Mouse (Mus musculus) midbrain, postnatal 0 days (tissue): Measurements from ENCODE around the gene Irf5. TPM values are rescaled to one million over a fixed set of nuclear protein-coding genes. Genes with fewer than 3 reads are reported as not detected.

Experiments
- ATAC-seq: fragments of 200-750 bp; cut with Nextera tagmentation; 2 replicates; pipeline ENCODE4 v1.8.0; 2017; ENCODE audit warnings: moderate number of reproducible peaks, mild to moderate bottlenecking, moderate TSS enrichment, moderate library complexity; ENCODE audit not compliant: low FRiP score
- DNase-seq: peaks from one replicate; pipeline ENCODE4 v3.0.0-alpha.2; 2015; ENCODE audit warnings: low spot score
- H3K27ac ChIP-seq: fragments of 300-500 bp; sonication (generic); 2 replicates; pipeline ENCODE4 v1.5.1; 2014; ENCODE audit warnings: low read depth, mild to moderate bottlenecking, low read length, mixed read lengths
- H3K27me3 ChIP-seq: fragments of 300-500 bp; sonication (generic); 2 replicates; pipeline ENCODE4 v1.6.1; 2014; ENCODE audit warnings: low read length, control low read depth, mixed read lengths; ENCODE audit not compliant: insufficient read depth
- H3K36me3 ChIP-seq: fragments of 300-500 bp; sonication (generic); 2 replicates; pipeline ENCODE4 v1.6.1; 2014; ENCODE audit warnings: low read length, control low read depth, mixed read lengths; ENCODE audit not compliant: insufficient read depth
- H3K4me1 ChIP-seq: fragments of 300-500 bp; sonication (generic); 2 replicates; pipeline ENCODE4 v1.6.1; 2014; ENCODE audit warnings: mild to moderate bottlenecking, control low read depth, antibody characterized with exemption, low read length, mixed read lengths; ENCODE audit not compliant: insufficient read depth
- H3K4me2 ChIP-seq: fragments of 300-500 bp; sonication (generic); 2 replicates; pipeline ENCODE4 v1.6.1; 2014; ENCODE audit warnings: low read depth, mild to moderate bottlenecking, low read length, mixed read lengths; ENCODE audit not compliant: poor library complexity, severe bottlenecking
- H3K4me3 ChIP-seq: fragments of 300-500 bp; sonication (generic); 2 replicates; pipeline ENCODE4 v1.5.1; 2014; ENCODE audit warnings: low read depth, mild to moderate bottlenecking, low read length, moderate library complexity
- H3K9ac ChIP-seq: fragments of 300-500 bp; sonication (generic); replicated peaks from 2 replicates; pipeline ENCODE4 v1.6.1; 2014; ENCODE audit warnings: mild to moderate bottlenecking, low read length, moderate library complexity, mixed read lengths; ENCODE audit not compliant: poor library complexity, severe bottlenecking
- H3K9me3 ChIP-seq: fragments of 300-500 bp; sonication (generic); 2 replicates; pipeline ENCODE4 v1.6.1; 2016; ENCODE audit warnings: low read length, control low read depth
- CTCF ChIP-seq: IDR thresholded peaks from 2 replicates; pipeline ENCODE4 v1.5.1; 2016; ENCODE audit warnings: antibody characterized with exemption, mild to moderate bottlenecking
- WGBS: fragments of 180-500 bp; shearing (Covaris S2); extraction: QIAGEN DNeasy Blood & Tissue Kit; methylation state at CpG from one replicate; pipeline ENCODE4 v1.1.7; 2014; 5-methylcytosine and 5-hydroxymethylcytosine counted together
- polyA plus RNA-seq: library from polyadenylated mRNA; unstranded; fragments of >200 nt; fragmentation: Nextera tagmentation; extraction: Ambion mirVana; gene quantifications from 2 replicates; pipeline ENCODE4 v1.2.1, GENCODE M21; 2015
- total RNA-seq: library from RNA; depleted of rRNA; stranded (reverse); fragments of >200 nt; gene quantifications from 2 replicates; pipeline ENCODE4 v1.2.3, GENCODE M21; 2014

Gene Irf5
- total and polyA plus RNA-seq, 2 experiments from 2014 or later = 1.7 to 3.2 TPM

GRCm38 (mm10) chr6:29496270-29496669 is 30.2 kb upstream of the Irf5 start:
- WGBS = 17% methylated on average over 24 of the region's 25 CpGs
- H3K4me2 ChIP-seq = no peak overlapping the region
- ATAC-seq = peak; percentile 15; the same call in 1 of the 2 replicates

DNA sequence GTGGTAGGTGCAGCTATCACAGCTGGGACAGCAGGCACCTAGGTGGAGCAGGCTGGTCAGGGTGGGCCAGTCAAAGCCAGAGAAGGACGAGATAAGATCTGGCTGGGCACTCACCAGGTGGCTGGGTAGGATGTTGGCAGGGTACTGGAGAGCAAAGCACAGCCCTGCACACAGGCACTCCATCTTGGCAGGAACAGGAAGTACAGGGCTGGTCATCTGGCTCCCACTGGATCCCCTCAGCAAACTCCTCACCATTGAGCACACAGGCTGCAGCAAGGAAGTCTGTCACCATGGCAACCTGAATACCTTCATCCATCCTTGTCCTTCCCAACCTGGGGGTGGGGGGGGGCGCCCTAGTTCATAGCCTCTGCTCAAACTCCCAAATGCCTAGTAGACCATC is 28.6 kb upstream of the Irf5 start:
- 49% methylated on average over 2 of the region's 2 CpGs for WGBS
- H3K4me3 ChIP-seq = no peak overlapping the region
- no peak overlapping the region for H3K4me2 ChIP-seq
- no peak overlapping the region for H3K9ac ChIP-seq
- peak; percentile 50 for DNase-seq
- TF ChIP-seq CTCF = no peak
- H3K27me3 ChIP-seq = peaks cover 17% of the 10 kb centered on the region
- ATAC-seq = peak; percentile 27; the same call in 1 of the 2 replicates
- H3K27ac ChIP-seq = no peak overlapping the region
- no peaks in the 10 kb centered on the region for H3K9me3 ChIP-seq
- peaks cover 9% of the 10 kb centered on the region; the same call in 1 of the 2 replicates for H3K4me1 ChIP-seq
- H3K36me3 ChIP-seq = no peaks in the 10 kb centered on the region

More at GRCm38 (mm10) chr6:29496270-29496669, 30.2 kb upstream of the Irf5 start:
- TF ChIP-seq CTCF = no peak
- Histone ChIP-seq H3K36me3 (0 out of 2 replicates have a peak, but pooled peaks cover 3% of the 10 kb centered on the region), H3K9ac (0 out of 2 replicates have a peak overlapping the region, but pooled peaks have one; percentile 4), H3K4me1 (peaks cover 9% of the 10 kb centered on the region; the same call in 1 of the 2 replicates), H3K27ac (no peak overlapping the region), H3K27me3 (peaks cover 17% of the 10 kb centered on the region), H3K9me3 (no peaks in the 10 kb centered on the region), H3K4me3 (no peak overlapping the region)
- DNase-seq = no peak

DNA sequence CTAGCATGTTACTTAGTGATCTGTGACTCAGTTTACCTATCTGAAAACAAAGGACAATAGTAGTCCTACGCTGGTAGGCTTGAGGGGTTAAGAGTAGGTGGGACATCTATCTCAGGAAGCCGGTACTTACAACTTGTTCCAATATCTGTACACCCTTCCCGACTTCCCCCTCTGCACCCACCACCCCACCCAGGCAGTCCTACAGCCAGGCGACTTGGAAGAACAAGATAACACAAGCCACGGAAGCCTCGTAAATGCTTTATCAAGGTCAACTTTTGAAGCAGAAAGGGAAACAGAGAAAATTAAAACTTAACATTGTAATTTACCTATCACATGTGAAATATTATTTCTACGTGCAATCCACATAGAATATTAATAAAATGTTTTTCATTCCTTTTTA is 26.2 kb upstream of the Irf5 start:
- Histone ChIP-seq H3K27ac (no peak overlapping the region), H3K36me3 (no peaks in the 10 kb centered on the region), H3K9ac (no peak overlapping the region), H3K27me3 (peaks cover 17% of the 10 kb centered on the region), H3K4me1 (peaks cover 9% of the 10 kb centered on the region; the same call in 1 of the 2 replicates), H3K9me3 (no peaks in the 10 kb centered on the region), H3K4me2 (no peak overlapping the region), H3K4me3 (no peak overlapping the region)
- DNase-seq (no peak), ATAC-seq (no peak)
- WGBS = 93% methylated on average over 7 of the region's 7 CpGs
- no peak for TF ChIP-seq CTCF

- TF ChIP-seq CTCF = no peak
- Histone ChIP-seq H3K27me3 (peaks cover 18% of the 10 kb centered on the region), H3K27ac (no peak overlapping the region), H3K36me3 (no peaks in the 10 kb centered on the region), H3K4me3 (no peak overlapping the region), H3K4me2 (no peak overlapping the region), H3K4me1 (peaks cover 9% of the 10 kb centered on the region; the same call in 1 of the 2 replicates), H3K9ac (no peak overlapping the region), H3K9me3 (no peaks in the 10 kb centered on the region)
- DNase-seq = no peak
- WGBS = 90% methylated on average over 6 of the region's 6 CpGs
- ATAC-seq = no peak
Observed at GRCm38 (mm10) chr6:29500810-29501209, 25.6 kb upstream of the Irf5 start.

- peaks cover 16% of the 10 kb centered on the region for H3K27me3 ChIP-seq
- H3K4me1 ChIP-seq = peaks cover 9% of the 10 kb centered on the region; the same call in 1 of the 2 replicates
- H3K27ac ChIP-seq = no peak overlapping the region
- WGBS = 93% methylated on average over 1 of the region's 1 CpGs
- no peaks in the 10 kb centered on the region for H3K36me3 ChIP-seq
- ATAC-seq = no peak
- H3K4me2 ChIP-seq = no peak overlapping the region
- DNase-seq = no peak
- H3K4me3 ChIP-seq = no peak overlapping the region
- H3K9ac ChIP-seq = no peak overlapping the region
- H3K9me3 ChIP-seq = no peaks in the 10 kb centered on the region
- TF ChIP-seq CTCF = peak; percentile 56
Observed at GRCm38 (mm10) chr6:29501599-29501998, 24.8 kb upstream of the Irf5 start.

- H3K9ac ChIP-seq = no peak overlapping the region
- ATAC-seq (no peak), DNase-seq (no peak)
- WGBS = 83% methylated on average over 5 of the region's 5 CpGs
- TF ChIP-seq CTCF = 0 out of 2 replicates have a peak, but pooled peaks have one; percentile 11
- H3K36me3 ChIP-seq = no peaks in the 10 kb centered on the region
- no peak overlapping the region for H3K4me2 ChIP-seq
- H3K4me1 ChIP-seq = no peaks in the 10 kb centered on the region
- H3K9me3 ChIP-seq = no peaks in the 10 kb centered on the region
- no peak overlapping the region for H3K27ac ChIP-seq
- H3K4me3 ChIP-seq = no peak overlapping the region
- H3K27me3 ChIP-seq = peaks cover 19% of the 10 kb centered on the region; the same call in 1 of the 2 replicates
Observed at GRCm38 (mm10) chr6:29505493-29505892, 20.9 kb upstream of the Irf5 start.
